Mouse (Mus musculus): ENCODE data around the gene Slc36a4. TPM values are rescaled to one million over a fixed set of nuclear protein-coding genes. Genes with fewer than 3 reads are reported as not detected.

Slc36a4 gene
- polyA plus RNA-seq, 1 experiment from 2014 or later = 19.2 TPM

GRCm38 (mm10) chr9:15710821-15711565 lies 1.5 kb downstream of the Slc36a4 start:
- no peak for ATAC-seq (ENCODE audit: insufficient number of reproducible peaks, low FRiP score, low TSS enrichment, low read depth)
- WGBS = 88% methylated on average over 13 of the region's 13 CpGs
- H3K9me3 ChIP-seq = no peaks in the 10 kb centered on the region
- no peak overlapping the region for H3K4me3 ChIP-seq
- no peak overlapping the region for H3K4me2 ChIP-seq
- H3K27ac ChIP-seq = no peak overlapping the region
- peaks cover 26% of the 10 kb centered on the region for H3K4me1 ChIP-seq
- no peaks in the 10 kb centered on the region for H3K27me3 ChIP-seq
- H3K9ac ChIP-seq = no peak overlapping the region
- no peaks in the 10 kb centered on the region for H3K36me3 ChIP-seq

- 76% methylated on average over 7 of the region's 7 CpGs for WGBS
- H3K27ac ChIP-seq = no peak overlapping the region
- H3K27me3 ChIP-seq = no peaks in the 10 kb centered on the region
- no peak for ATAC-seq (ENCODE audit: insufficient number of reproducible peaks, low FRiP score, low TSS enrichment, low read depth)
- H3K9me3 ChIP-seq = no peaks in the 10 kb centered on the region
- H3K36me3 ChIP-seq = no peaks in the 10 kb centered on the region
- H3K4me3 ChIP-seq = no peak overlapping the region
- no peak overlapping the region for H3K4me2 ChIP-seq
- peaks cover 26% of the 10 kb centered on the region for H3K4me1 ChIP-seq
- H3K9ac ChIP-seq = no peak overlapping the region
These were observed 2.1 kb downstream of the Slc36a4 start for GRCm38 (mm10) chr9:15711676-15712075.

- Histone ChIP-seq H3K4me1 (peaks cover 20% of the 10 kb centered on the region), H3K27me3 (no peaks in the 10 kb centered on the region), H3K36me3 (peaks cover 3% of the 10 kb centered on the region; the same call in 1 of the 2 replicates), H3K27ac (no peak overlapping the region), H3K4me2 (no peak overlapping the region), H3K4me3 (no peak overlapping the region), H3K9me3 (no peaks in the 10 kb centered on the region), H3K9ac (no peak overlapping the region)
- no peak for ATAC-seq (ENCODE audit: insufficient number of reproducible peaks, low FRiP score, low TSS enrichment, low read depth)
- 73% methylated on average over 4 of the region's 4 CpGs for WGBS
These were observed 5.3 kb downstream of the Slc36a4 start for GRCm38 (mm10) chr9:15714792-15715191.

- ATAC-seq (ENCODE audit: insufficient number of reproducible peaks, low FRiP score, low TSS enrichment, low read depth) = no peak
- WGBS = 86% methylated on average over 11 of the region's 11 CpGs
- Histone ChIP-seq H3K4me3 (no peak overlapping the region), H3K4me2 (no peak overlapping the region), H3K27me3 (no peaks in the 10 kb centered on the region), H3K4me1 (peaks cover 16% of the 10 kb centered on the region), H3K36me3 (peaks cover 4% of the 10 kb centered on the region; the same call in 1 of the 2 replicates), H3K27ac (no peak overlapping the region), H3K9ac (no peak overlapping the region), H3K9me3 (no peaks in the 10 kb centered on the region)
These were observed 5.9 kb downstream of the Slc36a4 start for GRCm38 (mm10) chr9:15715193-15715989.

- ATAC-seq (ENCODE audit: insufficient number of reproducible peaks, low FRiP score, low TSS enrichment, low read depth) = no peak
- H3K4me1 ChIP-seq = no peaks in the 10 kb centered on the region
- H3K4me3 ChIP-seq = no peak overlapping the region
- no peak overlapping the region for H3K9ac ChIP-seq
- peaks cover 12% of the 10 kb centered on the region; the same call in 1 of the 2 replicates for H3K36me3 ChIP-seq
- no peaks in the 10 kb centered on the region for H3K9me3 ChIP-seq
- no peak overlapping the region for H3K4me2 ChIP-seq
- H3K27ac ChIP-seq = no peak overlapping the region
- H3K27me3 ChIP-seq = no peaks in the 10 kb centered on the region
- WGBS = 87% methylated on average over 4 of the region's 4 CpGs
These were observed 7.8 kb downstream of the Slc36a4 start for GRCm38 (mm10) chr9:15717363-15717762.

- Histone ChIP-seq H3K4me1 (no peaks in the 10 kb centered on the region), H3K9me3 (no peaks in the 10 kb centered on the region), H3K36me3 (peaks cover 20% of the 10 kb centered on the region), H3K9ac (no peak overlapping the region), H3K4me3 (no peak overlapping the region), H3K27me3 (no peaks in the 10 kb centered on the region), H3K27ac (no peak overlapping the region), H3K4me2 (no peak overlapping the region)
- 71% methylated on average over 6 of the region's 6 CpGs for WGBS
- no peak for ATAC-seq (ENCODE audit: insufficient number of reproducible peaks, low FRiP score, low TSS enrichment, low read depth)
These were observed 8.8 kb downstream of the Slc36a4 start for GRCm38 (mm10) chr9:15718295-15718694.

GRCm38 (mm10) chr9:15719594-15719993 lies 10.1 kb downstream of the Slc36a4 start:
- Histone ChIP-seq H3K27me3 (no peaks in the 10 kb centered on the region), H3K4me2 (no peak overlapping the region), H3K27ac (no peak overlapping the region), H3K9ac (no peak overlapping the region), H3K9me3 (no peaks in the 10 kb centered on the region), H3K4me1 (no peaks in the 10 kb centered on the region), H3K36me3 (peaks cover 33% of the 10 kb centered on the region), H3K4me3 (no peak overlapping the region)
- 85% methylated on average over 14 of the region's 14 CpGs for WGBS
- ATAC-seq (ENCODE audit: insufficient number of reproducible peaks, low FRiP score, low TSS enrichment, low read depth) = no peak

GRCm38 (mm10) chr9:15720556-15720955 lies 11.0 kb downstream of the Slc36a4 start:
- H3K4me1 ChIP-seq = no peaks in the 10 kb centered on the region
- no peaks in the 10 kb centered on the region for H3K9me3 ChIP-seq
- peaks cover 37% of the 10 kb centered on the region for H3K36me3 ChIP-seq
- WGBS = 90% methylated on average over 8 of the region's 8 CpGs
- H3K4me3 ChIP-seq = no peak overlapping the region
- no peak overlapping the region for H3K4me2 ChIP-seq
- no peak overlapping the region for H3K9ac ChIP-seq
- no peaks in the 10 kb centered on the region for H3K27me3 ChIP-seq
- no peak for ATAC-seq (ENCODE audit: insufficient number of reproducible peaks, low FRiP score, low TSS enrichment, low read depth)
- H3K27ac ChIP-seq = no peak overlapping the region

GRCm38 (mm10) chr9:15721226-15721833 lies 11.8 kb downstream of the Slc36a4 start:
- no peak overlapping the region for H3K27ac ChIP-seq
- no peak overlapping the region for H3K9ac ChIP-seq
- no peaks in the 10 kb centered on the region for H3K4me1 ChIP-seq
- no peak overlapping the region for H3K4me2 ChIP-seq
- ATAC-seq (ENCODE audit: insufficient number of reproducible peaks, low FRiP score, low TSS enrichment, low read depth) = no peak
- no peaks in the 10 kb centered on the region for H3K9me3 ChIP-seq
- H3K4me3 ChIP-seq = no peak overlapping the region
- H3K27me3 ChIP-seq = no peaks in the 10 kb centered on the region
- peaks cover 41% of the 10 kb centered on the region for H3K36me3 ChIP-seq
- WGBS = 65% methylated on average over 6 of the region's 6 CpGs

GRCm38 (mm10) chr9:15722506-15722905 lies 13.0 kb downstream of the Slc36a4 start:
- peaks cover 52% of the 10 kb centered on the region for H3K36me3 ChIP-seq
- 74% methylated on average over 8 of the region's 8 CpGs for WGBS
- H3K9me3 ChIP-seq = no peaks in the 10 kb centered on the region
- no peaks in the 10 kb centered on the region for H3K27me3 ChIP-seq
- no peak for ATAC-seq (ENCODE audit: insufficient number of reproducible peaks, low FRiP score, low TSS enrichment, low read depth)
- H3K4me3 ChIP-seq = no peak overlapping the region
- no peak overlapping the region for H3K4me2 ChIP-seq
- H3K27ac ChIP-seq = no peak overlapping the region
- H3K4me1 ChIP-seq = no peaks in the 10 kb centered on the region
- no peak overlapping the region for H3K9ac ChIP-seq

GRCm38 (mm10) chr9:15727168-15727567 lies 17.6 kb downstream of the Slc36a4 start:
- H3K27me3 ChIP-seq = no peaks in the 10 kb centered on the region
- H3K9ac ChIP-seq = no peak overlapping the region
- no peak overlapping the region for H3K4me2 ChIP-seq
- no peak overlapping the region for H3K27ac ChIP-seq
- no peak overlapping the region for H3K4me3 ChIP-seq
- no peak for ATAC-seq (ENCODE audit: insufficient number of reproducible peaks, low FRiP score, low TSS enrichment, low read depth)
- H3K9me3 ChIP-seq = no peaks in the 10 kb centered on the region
- peaks cover 81% of the 10 kb centered on the region for H3K36me3 ChIP-seq
- WGBS = 92% methylated on average over 8 of the region's 8 CpGs
- H3K4me1 ChIP-seq = no peaks in the 10 kb centered on the region

Data from limb, embryonic 15.5 days (tissue).